Mouse (Mus musculus) intestine, postnatal 0 days (tissue): ENCODE data around the gene Fam129a. TPM values are rescaled to one million over a fixed set of nuclear protein-coding genes. Genes with fewer than 3 reads are reported as not detected.

Experiments
- ATAC-seq: fragments of 200-750 bp; cut with Nextera tagmentation; 2 replicates; pipeline ENCODE4 v1.8.0; 2017; ENCODE audit warnings: mild to moderate bottlenecking, moderate TSS enrichment, moderate library complexity
- H3K27ac ChIP-seq: fragments of 300-500 bp; sonication (generic); 2 replicates; pipeline ENCODE4 v1.5.1; 2014; ENCODE audit warnings: mild to moderate bottlenecking, low read depth, low read length, moderate library complexity
- H3K27me3 ChIP-seq: fragments of 300-500 bp; sonication (generic); replicated peaks from 2 replicates; pipeline ENCODE4 v1.6.1; 2014; ENCODE audit warnings: low read length, mixed read lengths; ENCODE audit not compliant: control insufficient read depth, insufficient read depth
- H3K36me3 ChIP-seq: fragments of 300-500 bp; sonication (generic); 2 replicates; pipeline ENCODE4 v1.6.1; 2014; ENCODE audit warnings: mild to moderate bottlenecking, moderate library complexity; ENCODE audit not compliant: control insufficient read depth, insufficient read depth
- H3K4me1 ChIP-seq: fragments of 300-500 bp; sonication (generic); replicated peaks from 2 replicates; pipeline ENCODE4 v1.6.1; 2014; ENCODE audit warnings: antibody characterized with exemption, low read length, mixed read lengths; ENCODE audit not compliant: control insufficient read depth, insufficient read depth
- H3K4me2 ChIP-seq: fragments of 300-500 bp; sonication (generic); replicated peaks from 2 replicates; pipeline ENCODE4 v1.6.1; 2014; ENCODE audit warnings: low read depth, mild to moderate bottlenecking, moderate library complexity
- H3K4me3 ChIP-seq: fragments of 300-500 bp; sonication (generic); 2 replicates; pipeline ENCODE4 v1.5.1; 2014; ENCODE audit warnings: low read depth, low read length
- H3K9ac ChIP-seq: fragments of 300-500 bp; sonication (generic); 2 replicates; pipeline ENCODE4 v1.6.1; 2014; ENCODE audit warnings: mild to moderate bottlenecking, low read depth, low read length
- H3K9me3 ChIP-seq: fragments of 300-500 bp; sonication (generic); 2 replicates; pipeline ENCODE4 v1.6.1; 2016; ENCODE audit warnings: mixed run types; ENCODE audit not compliant: control insufficient read depth
- CTCF ChIP-seq: sonication (generic); IDR thresholded peaks from 2 replicates; pipeline ENCODE4 v1.5.1; 2016; ENCODE audit warnings: low read depth, mild to moderate bottlenecking, control low read depth, antibody characterized with exemption, moderate library complexity
- WGBS: fragments of 180-500 bp; shearing (Covaris S2); extraction: QIAGEN DNeasy Blood & Tissue Kit; methylation state at CpG from one replicate; pipeline ENCODE4 v1.1.7; 2014; 5-methylcytosine and 5-hydroxymethylcytosine counted together
- polyA plus RNA-seq: library from polyadenylated mRNA; unstranded; fragments of >200 nt; fragmentation: Nextera tagmentation; extraction: Ambion mirVana; gene quantifications from 2 replicates; pipeline ENCODE4 v1.2.1, GENCODE M21; 2015

Gene Fam129a
- polyA plus RNA-seq, 1 experiment from 2014 or later, result 7.4 TPM

DNA sequence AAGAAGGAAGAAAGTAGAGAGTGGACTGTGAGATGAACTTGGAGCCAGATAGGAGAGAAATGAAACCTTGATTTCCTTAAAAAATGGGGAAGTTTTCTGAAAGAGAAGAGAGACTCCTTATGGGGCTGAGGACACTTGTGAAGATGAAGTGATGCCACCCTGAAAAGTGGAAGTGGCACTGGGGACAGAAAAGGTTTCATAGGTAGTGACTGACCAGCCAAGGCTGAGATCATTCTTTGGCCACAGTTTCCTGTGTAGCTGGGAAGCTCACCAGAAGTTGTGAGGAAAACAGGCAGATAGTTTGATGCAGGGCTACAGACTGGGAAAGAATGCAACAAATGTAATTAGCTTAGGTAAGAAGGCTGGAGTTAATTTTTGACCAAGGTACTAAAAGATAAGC lies 49.7 kb downstream of the Fam129a start:
- H3K4me3 ChIP-seq, result no peak overlapping the region
- no peak for ATAC-seq

DNA sequence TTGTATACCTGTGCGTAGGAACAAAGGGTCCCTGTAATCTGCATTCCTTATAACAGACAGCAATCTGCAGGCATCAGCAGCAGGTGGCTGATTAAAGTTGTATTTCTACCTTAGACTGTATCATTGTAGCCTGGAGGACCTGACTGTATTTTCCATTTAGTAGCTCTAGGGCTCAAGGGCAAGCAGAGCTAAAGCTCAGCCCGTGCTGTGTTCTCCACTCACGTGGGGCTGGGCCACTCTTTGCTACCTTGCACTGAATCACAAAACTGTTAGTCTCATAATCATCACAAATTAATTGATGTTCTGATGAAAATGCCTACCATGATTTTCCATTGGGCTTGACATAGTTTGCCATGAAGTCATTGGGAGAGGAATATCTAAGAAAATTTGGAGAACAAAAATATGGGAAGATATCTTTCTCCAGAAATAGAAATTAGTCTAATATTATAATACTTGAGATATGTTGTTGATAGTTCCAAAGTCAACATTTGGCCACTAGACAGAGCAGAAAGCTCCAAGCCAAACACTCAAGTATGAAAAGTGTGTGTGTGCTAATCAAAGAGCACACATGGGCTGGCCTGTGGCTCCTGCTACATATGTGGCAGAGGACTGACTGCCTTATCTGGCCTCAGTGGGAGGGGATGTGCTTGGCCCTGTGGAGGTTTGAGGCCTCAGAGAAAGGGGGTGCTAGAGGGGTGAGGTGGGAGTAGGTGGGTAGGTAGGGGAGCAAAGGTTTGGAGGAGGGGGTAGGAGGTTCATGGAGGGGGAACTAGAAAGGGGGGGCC lies 53.6 kb downstream of the Fam129a start:
- Histone ChIP-seq H3K27ac (no peak overlapping the region), H3K36me3 (no peaks in the 10 kb centered on the region), H3K4me1 (peaks cover 2% of the 10 kb centered on the region; the same call in 1 of the 2 replicates), H3K9ac (no peak overlapping the region), H3K9me3 (no peaks in the 10 kb centered on the region), H3K27me3 (no peaks in the 10 kb centered on the region; the same call in 1 of the 2 replicates), H3K4me3 (no peak overlapping the region), H3K4me2 (no peak overlapping the region)
- TF ChIP-seq CTCF, result no peak
- ATAC-seq, result no peak
- WGBS, result 82% methylated on average over 3 of the region's 3 CpGs

More for the DNA sequence above, 49.7 kb downstream of the Fam129a start:
- Histone ChIP-seq H3K9ac (no peak overlapping the region), H3K4me2 (no peak overlapping the region), H3K27me3 (no peaks in the 10 kb centered on the region; the same call in 1 of the 2 replicates), H3K4me1 (peaks cover 2% of the 10 kb centered on the region; the same call in 1 of the 2 replicates), H3K27ac (no peak overlapping the region), H3K36me3 (no peaks in the 10 kb centered on the region), H3K9me3 (no peaks in the 10 kb centered on the region)
- no peak for TF ChIP-seq CTCF

DNA sequence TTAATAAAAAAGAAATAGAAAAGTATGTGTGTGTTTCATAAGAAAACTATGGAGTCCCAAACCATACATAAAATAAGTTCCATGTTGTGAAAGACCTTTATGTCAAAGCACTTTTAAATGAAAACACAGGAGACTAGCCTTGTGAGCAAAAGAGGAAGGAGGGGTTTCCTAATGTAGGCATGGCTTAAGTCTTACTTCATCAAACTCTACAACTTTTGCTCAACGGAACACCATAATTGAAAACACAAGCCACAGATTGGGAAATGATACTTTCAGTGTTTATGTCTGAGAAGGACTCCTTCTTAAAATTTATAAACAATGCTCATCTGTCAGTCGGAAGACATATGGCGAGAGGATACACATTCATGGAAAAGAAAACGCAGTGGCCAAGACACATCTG lies 54.3 kb downstream of the Fam129a start:
- 74% methylated on average over 4 of the region's 4 CpGs for WGBS
- Histone ChIP-seq H3K27me3 (no peaks in the 10 kb centered on the region), H3K9me3 (no peaks in the 10 kb centered on the region), H3K4me2 (no peak overlapping the region), H3K4me3 (no peak overlapping the region), H3K4me1 (0 out of 2 replicates have a peak, but pooled peaks cover 2% of the 10 kb centered on the region), H3K9ac (no peak overlapping the region), H3K27ac (no peak overlapping the region), H3K36me3 (no peaks in the 10 kb centered on the region)
- no peak for TF ChIP-seq CTCF
- no peak for ATAC-seq

DNA sequence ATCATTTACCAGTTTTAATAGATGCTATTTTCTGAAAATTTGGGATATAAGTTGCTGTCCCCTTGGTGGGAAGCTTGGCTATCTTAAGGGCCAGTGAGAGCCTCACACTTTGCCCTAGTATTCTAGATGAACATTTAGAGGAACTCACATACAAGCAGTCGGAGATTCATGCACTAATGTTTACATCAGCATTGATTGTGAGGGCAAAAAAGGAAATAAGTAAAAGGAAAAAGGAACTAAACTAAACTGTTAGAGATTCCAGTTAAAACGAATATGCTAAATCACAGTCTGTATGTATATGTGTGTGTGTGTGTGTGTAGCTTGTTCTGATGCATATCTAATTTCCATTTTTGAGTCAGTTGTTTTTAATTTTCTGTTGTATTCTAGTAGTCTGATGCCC lies 54.7 kb downstream of the Fam129a start:
- Histone ChIP-seq H3K27ac (no peak overlapping the region), H3K4me2 (no peak overlapping the region), H3K9me3 (no peaks in the 10 kb centered on the region), H3K36me3 (no peaks in the 10 kb centered on the region), H3K9ac (no peak overlapping the region), H3K4me3 (no peak overlapping the region), H3K27me3 (no peaks in the 10 kb centered on the region), H3K4me1 (0 out of 2 replicates have a peak, but pooled peaks cover 2% of the 10 kb centered on the region)
- 67% methylated on average over 2 of the region's 2 CpGs for WGBS
- ATAC-seq, result no peak
- no peak for TF ChIP-seq CTCF

DNA sequence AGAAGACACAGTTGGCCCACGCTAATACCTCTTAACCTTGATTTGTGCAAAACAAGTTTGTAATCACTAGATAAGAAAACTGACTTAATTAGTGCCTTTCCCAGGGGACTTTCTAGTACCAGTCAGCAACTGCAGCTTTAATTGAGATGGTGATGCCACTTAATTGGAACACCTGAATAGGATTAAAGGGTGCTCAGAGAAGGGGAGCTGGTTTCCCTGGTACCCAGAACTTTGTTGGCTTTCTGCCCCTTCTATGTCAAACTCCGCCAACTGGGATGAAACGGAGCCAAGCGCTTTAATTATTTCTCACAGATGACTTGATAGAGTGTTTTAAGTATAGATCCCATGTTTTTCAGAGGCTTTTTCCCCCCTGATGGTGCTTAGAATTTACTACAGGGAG lies 55.6 kb downstream of the Fam129a start:
- WGBS, result 90% methylated on average over 4 of the region's 4 CpGs
- no peak for ATAC-seq
- Histone ChIP-seq H3K27ac (no peak overlapping the region), H3K9ac (no peak overlapping the region), H3K36me3 (no peaks in the 10 kb centered on the region), H3K4me1 (no peaks in the 10 kb centered on the region), H3K4me2 (no peak overlapping the region), H3K27me3 (no peaks in the 10 kb centered on the region), H3K9me3 (no peaks in the 10 kb centered on the region), H3K4me3 (no peak overlapping the region)
- TF ChIP-seq CTCF, result no peak

DNA sequence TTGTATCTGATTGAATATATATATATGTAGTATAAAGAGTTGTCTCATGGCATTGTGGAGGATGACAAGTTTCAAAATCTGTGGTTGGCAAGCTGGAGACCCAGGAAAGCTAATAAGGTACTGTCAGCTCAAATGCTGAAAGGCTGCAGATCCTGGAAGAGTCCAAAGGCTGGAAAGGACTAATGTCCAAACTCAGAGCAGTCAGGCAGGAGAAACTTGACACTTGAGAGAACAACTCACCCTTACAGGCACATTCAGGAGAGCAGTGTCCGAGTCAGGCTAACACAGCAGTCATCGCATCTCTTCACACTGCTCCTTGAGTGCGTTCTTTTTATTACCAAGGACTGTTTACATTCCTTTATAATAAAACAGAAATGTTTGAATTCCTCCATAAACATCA lies 56.2 kb downstream of the Fam129a start:
- no peak overlapping the region for H3K9ac ChIP-seq
- no peak for ATAC-seq
- H3K9me3 ChIP-seq, result no peaks in the 10 kb centered on the region
- no peak overlapping the region for H3K4me2 ChIP-seq
- no peak for TF ChIP-seq CTCF
- H3K4me1 ChIP-seq, result no peaks in the 10 kb centered on the region
- no peaks in the 10 kb centered on the region for H3K36me3 ChIP-seq
- WGBS, result 32% methylated on average over 3 of the region's 3 CpGs
- H3K4me3 ChIP-seq, result no peak overlapping the region
- H3K27ac ChIP-seq, result no peak overlapping the region
- no peaks in the 10 kb centered on the region for H3K27me3 ChIP-seq
